Mouse (Mus musculus) lung, adult 10 weeks (tissue): ENCODE results near the gene Tfpi. TPM values are rescaled to one million over a fixed set of nuclear protein-coding genes. Genes with fewer than 3 reads are reported as not detected.

Experiments
- polyA plus RNA-seq: library from polyadenylated mRNA; stranded (reverse); fragments of 350-450 nt; fragmentation: Illumina TruSeq; extraction: RNeasy Lipid Tissue Mini Kit (QIAGEN cat#74804); gene quantifications from one replicate; pipeline ENCODE4 v1.2.3, GENCODE M21; 2014; ENCODE audit warnings: low read depth, low replicate concordance; ENCODE audit not compliant: insufficient read depth

The Tfpi gene
- 21.5 TPM for polyA plus RNA-seq

DNA sequence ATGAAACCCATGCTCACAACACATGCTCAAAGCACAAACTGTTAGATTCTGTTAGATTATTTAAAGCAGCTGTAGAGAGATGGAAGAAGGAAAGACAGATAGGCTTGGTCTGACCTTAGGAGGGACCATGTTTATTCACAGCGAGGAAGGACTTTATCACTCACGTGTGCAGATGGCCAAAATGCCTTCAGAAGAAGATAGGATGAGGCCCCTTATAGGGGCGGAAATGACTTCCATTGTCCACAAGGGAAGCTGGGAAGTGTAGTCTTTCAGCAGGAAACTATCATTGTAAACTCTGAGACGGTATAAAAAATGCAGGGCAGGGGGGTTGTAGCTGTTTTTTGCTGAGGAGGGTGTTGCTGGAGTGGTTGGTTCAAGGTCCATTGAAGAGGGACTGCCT lies at the start of gene Tfpi:
Gene Tfpi, minus strand, starts transcription at position 199 of the 400 bp plus-strand sequence.

DNA sequence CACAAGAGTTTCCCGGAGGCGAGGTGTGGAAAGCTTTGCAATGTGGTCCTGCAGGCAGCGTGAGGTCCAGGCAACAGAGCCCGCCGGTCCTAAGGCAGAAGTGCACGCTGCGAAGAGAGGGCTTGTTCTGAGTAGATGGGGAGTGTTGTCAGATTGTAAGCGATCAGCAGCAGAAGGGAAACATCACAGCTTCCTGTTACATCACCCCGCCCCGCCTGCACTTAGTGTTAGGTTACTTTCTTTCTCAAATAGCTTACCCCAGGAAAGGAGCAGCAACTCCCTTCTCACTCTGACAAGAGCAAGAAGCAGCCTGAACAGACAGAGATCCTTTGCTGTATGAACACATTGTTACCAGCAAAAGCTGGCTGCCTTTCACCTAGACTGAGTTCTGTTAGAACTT lies 51.4 kb downstream of the Tfpi start, which contains the start of gene Calcrl:
Gene Calcrl, minus strand, starts transcription at position 274 of the 400 bp plus-strand sequence.

Other genes with a start within 250 kb of the Tfpi start
- gene Calcrl, start 51.4 kb downstream of the Tfpi start, polyA plus RNA-seq: 260 TPM
- gene Ctnnd1, start 174.0 kb upstream of the Tfpi start, polyA plus RNA-seq: 56.3 TPM
- not detected for gene Btbd18, start 182.3 kb upstream of the Tfpi start, polyA plus RNA-seq
- 47.1 TPM for gene Selenoh, start 194.0 kb upstream of the Tfpi start, polyA plus RNA-seq
- not detected for gene Gm28635, start 201.3 kb upstream of the Tfpi start, polyA plus RNA-seq
- gene Med19, start 201.6 kb upstream of the Tfpi start, polyA plus RNA-seq: 19.2 TPM
- gene Tmx2, start 202.4 kb upstream of the Tfpi start, polyA plus RNA-seq: 41.6 TPM
- gene Zdhhc5, start 238.4 kb upstream of the Tfpi start, polyA plus RNA-seq: 13.1 TPM